Mouse (Mus musculus): ENCODE data around the gene Olfr1338. TPM values are rescaled to one million over a fixed set of nuclear protein-coding genes. Genes with fewer than 3 reads are reported as not detected.
"Not testable (repeated sequence)": the region's sequence is repeated elsewhere in the genome, so short reads cannot be mapped to it uniquely, and the experiment has no call there.

The Olfr1338 gene
- not detected in 2 replicates for polyA plus RNA-seq (2015; fragmentation: Nextera tagmentation; extraction: Ambion mirVana)

GRCm38 (mm10) chr4:118758637-118759036 is at the start of gene Olfr1338:
Olfr1338 (minus strand) TSS chr4:118758737.
- TF ChIP-seq CTCF (IDR thresholded peaks at IDR 0.05; ENCODE audit: low read depth): no peak
- Histone ChIP-seq H3K9ac (ENCODE audit: low read depth, low read length) (no peak within 1 kb of the TSS), H3K4me2 (replicated peaks; ENCODE audit: low read depth) (no peak within 1 kb of the TSS), H3K4me3 (ENCODE audit: low read depth, low read length) (no peak within 1 kb of the TSS), H3K9me3 (ENCODE audit: control insufficient read depth) (no peaks in the 10 kb centered on the region), H3K27me3 (replicated peaks; ENCODE audit: control insufficient read depth, insufficient read depth, low read length) (no peaks in the 10 kb centered on the region), H3K27ac (ENCODE audit: low read depth, low read length) (no peak within 1 kb of the TSS), H3K36me3 (ENCODE audit: control insufficient read depth, insufficient read depth) (no peaks in the 10 kb centered on the region), H3K4me1 (replicated peaks; ENCODE audit: control insufficient read depth, insufficient read depth, low read length) (no peaks in the 10 kb centered on the region)
- ATAC-seq: no peak
- 68% methylated on average over 1 of the region's 1 CpGs for WGBS

DNA sequence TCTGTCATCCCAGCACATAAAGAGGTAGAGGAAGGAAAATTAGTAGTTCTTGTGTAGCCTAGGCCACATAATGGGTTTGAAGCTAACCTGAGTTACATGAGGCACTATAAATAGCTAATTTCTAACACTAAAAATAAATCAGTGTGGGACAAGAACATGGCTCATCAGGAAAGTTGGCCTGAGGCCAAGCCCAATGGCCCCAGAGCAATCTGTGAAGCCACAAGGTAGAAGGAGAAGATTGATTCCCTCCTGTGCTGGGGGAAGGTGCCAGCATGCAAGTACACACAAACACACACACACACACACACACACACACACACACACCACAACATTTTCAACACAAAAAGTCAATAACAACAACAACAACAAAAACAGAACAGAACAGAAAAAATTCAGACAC is 34.3 kb upstream of the Olfr1338 start:
- not testable (repeated sequence) for H3K4me1 ChIP-seq (replicated peaks; ENCODE audit: control insufficient read depth, insufficient read depth, low read length); H3K36me3 ChIP-seq (ENCODE audit: control insufficient read depth, insufficient read depth); ATAC-seq; H3K27ac ChIP-seq (ENCODE audit: low read depth, low read length); H3K9ac ChIP-seq (ENCODE audit: low read depth, low read length); H3K9me3 ChIP-seq (ENCODE audit: control insufficient read depth); H3K27me3 ChIP-seq (replicated peaks; ENCODE audit: control insufficient read depth, insufficient read depth, low read length); H3K4me2 ChIP-seq (replicated peaks; ENCODE audit: low read depth); H3K4me3 ChIP-seq (ENCODE audit: low read depth, low read length)

- no peak within 1 kb of the TSS for H3K4me3 ChIP-seq (ENCODE audit: low read depth, low read length)
- no peaks in the 10 kb centered on the region for H3K9me3 ChIP-seq (ENCODE audit: control insufficient read depth)
- no peaks in the 10 kb centered on the region for H3K27me3 ChIP-seq (replicated peaks; ENCODE audit: control insufficient read depth, insufficient read depth, low read length)
- no peak within 1 kb of the TSS for H3K9ac ChIP-seq (ENCODE audit: low read depth, low read length)
- 84% methylated on average over 2 of the region's 2 CpGs for WGBS
- no peak within 1 kb of the TSS for H3K4me2 ChIP-seq (replicated peaks; ENCODE audit: low read depth)
- H3K27ac ChIP-seq (ENCODE audit: low read depth, low read length): no peak within 1 kb of the TSS
- no peaks in the 10 kb centered on the region for H3K4me1 ChIP-seq (replicated peaks; ENCODE audit: control insufficient read depth, insufficient read depth, low read length)
- TF ChIP-seq CTCF (IDR thresholded peaks at IDR 0.05; ENCODE audit: low read depth): no peak
- ATAC-seq: no peak
- no peaks in the 10 kb centered on the region for H3K36me3 ChIP-seq (ENCODE audit: control insufficient read depth, insufficient read depth)
Observed at GRCm38 (mm10) chr4:118782486-118782885, 23.9 kb upstream of the Olfr1338 start, which contains the start of gene Olfr1337. Olfr1337 (minus strand) TSS chr4:118782586.

GRCm38 (mm10) chr4:118741881-118742280 is 16.7 kb downstream of the Olfr1338 start:
- H3K27ac ChIP-seq (ENCODE audit: low read depth, low read length): no peak overlapping the region
- no peaks in the 10 kb centered on the region for H3K4me1 ChIP-seq (replicated peaks; ENCODE audit: control insufficient read depth, insufficient read depth, low read length)
- no peaks in the 10 kb centered on the region for H3K36me3 ChIP-seq (ENCODE audit: control insufficient read depth, insufficient read depth)
- H3K4me2 ChIP-seq (replicated peaks; ENCODE audit: low read depth): no peak overlapping the region
- no peak for ATAC-seq
- no peak overlapping the region for H3K4me3 ChIP-seq (ENCODE audit: low read depth, low read length)
- no peak overlapping the region for H3K9ac ChIP-seq (ENCODE audit: low read depth, low read length)
- no peak for TF ChIP-seq CTCF (IDR thresholded peaks at IDR 0.05; ENCODE audit: low read depth)
- 26% methylated on average over 16 of the region's 16 CpGs for WGBS
- H3K27me3 ChIP-seq (replicated peaks; ENCODE audit: control insufficient read depth, insufficient read depth, low read length): no peaks in the 10 kb centered on the region
- no peaks in the 10 kb centered on the region for H3K9me3 ChIP-seq (ENCODE audit: control insufficient read depth)

DNA sequence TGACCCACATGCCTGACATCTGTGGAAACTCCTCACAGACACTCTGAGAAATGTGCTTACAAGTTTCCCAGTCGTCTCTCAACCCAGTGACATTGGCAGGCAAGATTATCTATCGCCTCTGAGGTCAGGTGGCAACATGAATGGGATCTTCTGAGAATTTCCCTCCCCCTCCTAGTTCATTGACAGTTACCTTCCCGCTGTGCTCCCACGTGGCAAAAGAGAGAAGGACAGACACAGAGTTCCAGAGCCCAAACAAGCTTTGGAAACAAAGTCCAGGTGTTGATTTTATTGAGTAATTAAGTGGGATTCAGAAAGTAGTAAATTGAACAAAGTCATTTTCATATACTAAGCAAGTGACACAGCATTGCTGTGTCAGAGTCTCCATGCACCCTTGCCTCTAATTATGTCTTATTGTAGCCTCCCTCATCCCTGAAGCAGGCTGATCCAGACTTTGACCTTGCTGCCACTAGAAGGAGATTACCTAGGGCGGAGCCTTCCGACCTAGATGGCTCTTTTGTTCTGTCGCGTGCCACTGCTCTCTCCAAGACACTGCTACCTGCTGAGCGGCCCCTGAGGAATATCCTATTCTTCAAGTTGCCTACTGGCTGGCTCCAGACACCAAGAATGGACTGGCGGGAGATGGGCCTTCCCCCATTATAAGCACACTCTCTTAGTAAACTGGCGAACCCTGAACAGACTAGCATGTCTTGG is 17.4 kb downstream of the Olfr1338 start:
- Histone ChIP-seq H3K9ac (ENCODE audit: low read depth, low read length) (no peak overlapping the region), H3K4me1 (replicated peaks; ENCODE audit: control insufficient read depth, insufficient read depth, low read length) (no peaks in the 10 kb centered on the region), H3K4me3 (ENCODE audit: low read depth, low read length) (no peak overlapping the region), H3K27me3 (replicated peaks; ENCODE audit: control insufficient read depth, insufficient read depth, low read length) (no peaks in the 10 kb centered on the region), H3K27ac (ENCODE audit: low read depth, low read length) (no peak overlapping the region), H3K4me2 (replicated peaks; ENCODE audit: low read depth) (no peak overlapping the region), H3K9me3 (ENCODE audit: control insufficient read depth) (no peaks in the 10 kb centered on the region), H3K36me3 (ENCODE audit: control insufficient read depth, insufficient read depth) (no peaks in the 10 kb centered on the region)
- no peak for ATAC-seq
- TF ChIP-seq CTCF (IDR thresholded peaks at IDR 0.05; ENCODE audit: low read depth): no peak
- 5% methylated on average over 11 of the region's 11 CpGs for WGBS

- Histone ChIP-seq H3K36me3 (ENCODE audit: control insufficient read depth, insufficient read depth) (no peaks in the 10 kb centered on the region), H3K27me3 (replicated peaks; ENCODE audit: control insufficient read depth, insufficient read depth, low read length) (no peaks in the 10 kb centered on the region), H3K27ac (ENCODE audit: low read depth, low read length) (no peak overlapping the region), H3K4me2 (replicated peaks; ENCODE audit: low read depth) (no peak overlapping the region), H3K4me3 (ENCODE audit: low read depth, low read length) (no peak overlapping the region), H3K9me3 (ENCODE audit: control insufficient read depth) (no peaks in the 10 kb centered on the region), H3K4me1 (replicated peaks; ENCODE audit: control insufficient read depth, insufficient read depth, low read length) (no peaks in the 10 kb centered on the region), H3K9ac (ENCODE audit: low read depth, low read length) (no peak overlapping the region)
- no peak for TF ChIP-seq CTCF (IDR thresholded peaks at IDR 0.05; ENCODE audit: low read depth)
- ATAC-seq: no peak
- WGBS: 76% methylated on average over 3 of the region's 3 CpGs
Observed at GRCm38 (mm10) chr4:118739574-118739973, 19.0 kb downstream of the Olfr1338 start.
